Mouse (Mus musculus): ENCODE data around the gene Nfkbil1. TPM values are rescaled to one million over a fixed set of nuclear protein-coding genes. Genes with fewer than 3 reads are reported as not detected.
A peak's percentile ranks its signal among the peaks of the same experiment; 100 is the strongest.

Nfkbil1 gene
- total and polyA plus RNA-seq, 3 experiments: 15.2 to 25.9 (median 22.0) TPM

GRCm38 (mm10) chr17:35250348-35251120, 14.9 kb upstream of the Nfkbil1 start:
- no peak for DNase-seq (ENCODE audit: extremely low read depth)
- dilution Hi-C loops (cut with MboI; ENCODE audit: extremely low pct_ligation_motif_present, extremely low pct_unique_long_range_greater_than_20kb, low sequenced_read_pairs): no loop called here

GRCm38 (mm10) chr17:35249451-35250197, 14.0 kb upstream of the Nfkbil1 start:
- in situ Hi-C loops (cut with MboI; ENCODE audit: low pct_ligation_motif_present, low pct_unique_long_range_greater_than_20kb, low sequenced_read_pairs) (loop anchor here (5.0 kb wide), 1 partner anchor 53 kb away; no protein-coding TSS in a partner anchor), dilution Hi-C loops (cut with MboI; ENCODE audit: extremely low pct_ligation_motif_present, extremely low pct_unique_long_range_greater_than_20kb, low sequenced_read_pairs) (no loop called here)
- Histone ChIP-seq H3K9me3 (replicated peaks; ENCODE audit: low read length) (no peaks in the 10 kb centered on the region), H3K9ac (ENCODE audit: insufficient read depth, low read depth) (no peak overlapping the region), H3K4me1 (ENCODE audit: control insufficient read depth in 1 of 2, insufficient read depth in 2 of 2) (peaks cover 3 to 22% of the 10 kb centered on the region in 2 experiments), H3K27ac (ENCODE audit: insufficient read depth, low read depth) (no peak overlapping the region), H3K27me3 (replicated peaks) (peaks cover 15% of the 10 kb centered on the region), H3K4me3 (replicated peaks in 1 of 3; ENCODE audit: low read depth in 2 of 3, low read length in 2 of 3, poor library complexity in 1 of 3) (no peak overlapping the region), H3K36me3 (replicated peaks in 1 of 2; ENCODE audit: control insufficient read depth in 1 of 2, insufficient read depth in 1 of 2, low read length in 1 of 2) (peaks cover 87 to 96% of the 10 kb centered on the region in 2 experiments), H3K4me2 (ENCODE audit: insufficient read depth, low read depth, poor library complexity, severe bottlenecking) (no peak overlapping the region), H3K79me2 (replicated peaks; ENCODE audit: control insufficient read depth, extremely low read depth, insufficient read depth, poor library complexity, severe bottlenecking) (peaks cover 29% of the 10 kb centered on the region)
- TF ChIP-seq RCOR1 (conservative IDR thresholded peaks at IDR 0.05; ENCODE audit: low read depth, low read length): no peak
- no peak for TF ChIP-seq TBP (conservative IDR thresholded peaks at IDR 0.05; ENCODE audit: low read depth, low read length)
- no peak for TF ChIP-seq JUND (conservative IDR thresholded peaks at IDR 0.05; ENCODE audit: low read depth, low read length)
- no peak for TF ChIP-seq ZMIZ1 (IDR thresholded peaks at IDR 0.05; ENCODE audit: low read depth, low read length)
- no peak for TF ChIP-seq SIN3A (IDR thresholded peaks at IDR 0.05; ENCODE audit: low read length)
- TF ChIP-seq ELF1 (IDR thresholded peaks at IDR 0.05; ENCODE audit: low read depth, low read length): no peak
- no peak for TF ChIP-seq MYC (IDR thresholded peaks at IDR 0.05; ENCODE audit: low read depth, low read length)
- no peak for TF ChIP-seq TCF12 (IDR thresholded peaks at IDR 0.05; ENCODE audit: low read depth, low read length)
- TF ChIP-seq E2F4 (IDR thresholded peaks at IDR 0.05; ENCODE audit: insufficient replicate concordance, low read depth, low read length): no peak
- TF ChIP-seq UBTF (IDR thresholded peaks at IDR 0.05; ENCODE audit: low read depth, low read length): no peak
- TF ChIP-seq CHD2 (IDR thresholded peaks at IDR 0.05; ENCODE audit: low read length): no peak
- TF ChIP-seq IRF4 (IDR thresholded peaks at IDR 0.05; ENCODE audit: low read depth, low read length): no peak
- no peak for TF ChIP-seq HCFC1 (IDR thresholded peaks at IDR 0.05; ENCODE audit: low read depth, low read length)
- TF ChIP-seq CHD1 (IDR thresholded peaks at IDR 0.05; ENCODE audit: low read depth, low read length): no peak
- no peak for TF ChIP-seq RAD21 (IDR thresholded peaks at IDR 0.05; ENCODE audit: low read depth, low read length)
- no peak for TF ChIP-seq JUN (IDR thresholded peaks at IDR 0.05; ENCODE audit: insufficient read depth, low read depth, low read length)
- no peak for TF ChIP-seq BHLHE40 (IDR thresholded peaks at IDR 0.05; ENCODE audit: low read depth, low read length)
- no peak for TF ChIP-seq KAT2A (IDR thresholded peaks at IDR 0.05; ENCODE audit: insufficient replicate concordance, low read length)
- TF ChIP-seq CTCF (conservative IDR thresholded peaks at IDR 0.05 in 1 of 2, IDR thresholded peaks at IDR 0.05 in 1 of 2; ENCODE audit: low read depth in 2 of 2, low read length in 2 of 2): no peak
- TF ChIP-seq MAZ (IDR thresholded peaks at IDR 0.05; ENCODE audit: low read depth, low read length): no peak
- DNase-seq (ENCODE audit: extremely low read depth): no peak

More at GRCm38 (mm10) chr17:35250348-35251120, 14.9 kb upstream of the Nfkbil1 start:
- TF ChIP-seq RAD21 (IDR thresholded peaks at IDR 0.05; ENCODE audit: low read depth, low read length) (no peak), ZNF384 (IDR thresholded peaks at IDR 0.05; ENCODE audit: low read depth, low read length) (no peak), POLR2A (IDR thresholded peaks at IDR 0.05; ENCODE audit: low read depth, low read length) (peak; percentile 47), SIN3A (IDR thresholded peaks at IDR 0.05; ENCODE audit: low read length) (no peak), TCF12 (IDR thresholded peaks at IDR 0.05; ENCODE audit: low read depth, low read length) (no peak), CTCF (conservative IDR thresholded peaks at IDR 0.05 in 1 of 2, IDR thresholded peaks at IDR 0.05 in 1 of 2; ENCODE audit: low read depth in 2 of 2, low read length in 2 of 2) (no peak), MAFK (IDR thresholded peaks at IDR 0.05; ENCODE audit: insufficient replicate concordance, low read length) (no peak), RCOR1 (conservative IDR thresholded peaks at IDR 0.05; ENCODE audit: low read depth, low read length) (no peak), MEF2A (IDR thresholded peaks at IDR 0.05; ENCODE audit: borderline replicate concordance, low read depth, low read length) (no peak)
- no peak overlapping the region for H3K9ac ChIP-seq (ENCODE audit: insufficient read depth, low read depth)
- in situ Hi-C loops (cut with MboI; ENCODE audit: low pct_ligation_motif_present, low pct_unique_long_range_greater_than_20kb, low sequenced_read_pairs): loop anchor here (5.0 kb wide), 1 partner anchor 52 kb away; no protein-coding TSS in a partner anchor
- no peaks in the 10 kb centered on the region for H3K9me3 ChIP-seq (replicated peaks; ENCODE audit: low read length)
- no peak overlapping the region for H3K27ac ChIP-seq (ENCODE audit: insufficient read depth, low read depth)
- H3K27me3 ChIP-seq (replicated peaks): peaks cover 15% of the 10 kb centered on the region
- peaks cover 79 to 87% of the 10 kb centered on the region in 2 experiments for H3K36me3 ChIP-seq (replicated peaks in 1 of 2; ENCODE audit: control insufficient read depth in 1 of 2, insufficient read depth in 1 of 2, low read length in 1 of 2)
- no peak overlapping the region for H3K4me2 ChIP-seq (ENCODE audit: insufficient read depth, low read depth, poor library complexity, severe bottlenecking)
- H3K4me3 ChIP-seq (replicated peaks in 1 of 3; ENCODE audit: low read depth in 2 of 3, low read length in 2 of 3, poor library complexity in 1 of 3): no peak overlapping the region
- peaks cover 20% of the 10 kb centered on the region for H3K79me2 ChIP-seq (replicated peaks; ENCODE audit: control insufficient read depth, extremely low read depth, insufficient read depth, poor library complexity, severe bottlenecking)
- peaks cover 3 to 13% of the 10 kb centered on the region in 2 experiments; a peak in 3 of 4 replicates for H3K4me1 ChIP-seq (ENCODE audit: control insufficient read depth in 1 of 2, insufficient read depth in 2 of 2)
